Mouse (Mus musculus): ENCODE results near the gene Srrd. TPM values are rescaled to one million over a fixed set of nuclear protein-coding genes. Genes with fewer than 3 reads are reported as not detected.

Gene Srrd
- polyA plus RNA-seq, 1 experiment from 2014 or later: 47.6 TPM

DNA sequence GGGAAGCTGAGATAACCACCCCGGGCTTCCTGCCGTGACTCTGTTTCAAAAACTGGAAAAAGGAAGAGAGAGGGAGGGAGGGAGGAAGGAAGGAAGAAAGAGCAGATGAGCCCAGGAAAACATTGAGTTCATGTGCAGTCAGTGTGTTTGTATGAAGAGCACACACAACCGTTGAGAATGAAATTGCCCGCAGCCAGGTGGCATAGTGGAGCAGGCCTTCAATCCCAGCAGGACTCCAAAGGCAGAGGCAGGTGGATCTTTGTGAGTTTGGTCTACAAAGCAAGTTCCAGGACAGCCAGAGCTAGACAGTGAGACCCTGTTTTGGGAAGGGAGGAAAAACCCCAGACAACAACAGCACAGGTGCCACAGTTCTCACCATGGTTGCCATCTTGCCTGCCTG, 24.5 kb upstream of the Srrd start:
- Histone ChIP-seq H3K36me3 (ENCODE audit: control insufficient read depth, insufficient read depth, low read length) (peaks cover 44% of the 10 kb centered on the region; the same call in 1 of the 2 replicates), H3K9me3 (ENCODE audit: control insufficient read depth, low read depth, low read length) (no peaks in the 10 kb centered on the region), H3K4me3 (ENCODE audit: low read depth, low read length) (no peak overlapping the region), H3K4me1 (ENCODE audit: control insufficient read depth, insufficient read depth, low read length) (no peaks in the 10 kb centered on the region), H3K4me2 (replicated peaks; ENCODE audit: low read depth, low read length) (no peak overlapping the region), H3K27me3 (ENCODE audit: control insufficient read depth, insufficient read depth, low read length) (no peaks in the 10 kb centered on the region), H3K9ac (replicated peaks; ENCODE audit: low read depth, low read length) (no peak overlapping the region), H3K27ac (ENCODE audit: low read length) (no peak overlapping the region)
- WGBS: 86% methylated on average over 4 of the region's 4 CpGs
- no peak for ATAC-seq (ENCODE audit: insufficient number of reproducible peaks, insufficient read depth, low FRiP score, low read depth)

DNA sequence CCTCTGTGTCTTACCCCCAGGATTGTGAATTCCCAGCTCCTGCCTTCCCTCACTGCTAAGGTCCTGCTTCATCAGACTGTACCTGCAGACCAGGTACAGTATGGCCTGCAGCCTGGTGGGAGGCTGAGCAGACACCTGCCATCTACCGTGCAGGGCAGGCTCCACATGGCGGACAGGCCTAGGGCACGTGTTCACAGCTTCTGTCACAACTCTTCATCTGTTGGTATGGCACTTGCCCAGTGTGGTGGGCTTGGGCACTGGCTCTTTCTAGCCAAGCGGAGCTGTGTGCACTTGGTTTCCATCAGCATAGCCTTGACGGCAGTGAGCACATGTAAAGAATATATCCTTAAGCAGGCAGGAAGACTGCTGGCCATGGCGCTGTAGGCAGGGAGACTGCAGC, 24.0 kb upstream of the Srrd start:
- H3K9me3 ChIP-seq (ENCODE audit: control insufficient read depth, low read depth, low read length): no peaks in the 10 kb centered on the region
- no peak overlapping the region for H3K27ac ChIP-seq (ENCODE audit: low read length)
- peaks cover 40% of the 10 kb centered on the region; the same call in 1 of the 2 replicates for H3K36me3 ChIP-seq (ENCODE audit: control insufficient read depth, insufficient read depth, low read length)
- no peak overlapping the region for H3K4me2 ChIP-seq (replicated peaks; ENCODE audit: low read depth, low read length)
- no peak overlapping the region for H3K9ac ChIP-seq (replicated peaks; ENCODE audit: low read depth, low read length)
- H3K4me3 ChIP-seq (ENCODE audit: low read depth, low read length): no peak overlapping the region
- no peak for ATAC-seq (ENCODE audit: insufficient number of reproducible peaks, insufficient read depth, low FRiP score, low read depth)
- H3K27me3 ChIP-seq (ENCODE audit: control insufficient read depth, insufficient read depth, low read length): no peaks in the 10 kb centered on the region
- no peaks in the 10 kb centered on the region for H3K4me1 ChIP-seq (ENCODE audit: control insufficient read depth, insufficient read depth, low read length)
- 94% methylated on average over 6 of the region's 6 CpGs for WGBS

DNA sequence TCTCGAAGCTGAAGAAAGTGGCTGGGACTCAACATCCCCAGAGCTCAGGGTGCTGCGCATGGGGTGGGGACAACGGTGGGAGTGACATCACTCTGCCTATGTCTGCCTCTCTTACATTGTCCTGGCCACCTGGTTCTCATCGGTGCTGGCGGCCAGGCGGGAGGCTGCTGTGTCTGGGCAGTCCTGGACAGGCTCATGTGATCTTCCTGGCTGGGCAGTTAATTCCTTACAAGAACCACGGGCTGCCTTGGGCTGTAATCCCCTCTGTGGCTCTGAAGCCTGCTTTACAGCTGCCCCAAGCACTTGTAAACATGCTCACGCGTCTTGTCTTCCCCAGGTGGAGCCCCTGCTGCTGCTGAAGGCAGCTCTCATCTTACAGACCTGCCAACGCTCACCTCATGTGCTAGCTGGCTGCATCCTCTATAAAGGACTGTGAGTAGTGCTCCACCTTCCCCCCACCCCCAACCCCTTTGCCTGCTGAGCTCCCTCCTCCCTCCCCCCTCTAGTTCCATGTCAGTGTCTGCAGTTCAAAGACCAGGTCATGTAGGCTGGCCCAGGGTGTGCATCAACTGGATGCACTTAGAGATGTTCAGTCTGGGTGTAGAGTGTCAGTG, 21.5 kb upstream of the Srrd start:
- Histone ChIP-seq H3K36me3 (ENCODE audit: control insufficient read depth, insufficient read depth, low read length) (peaks cover 34% of the 10 kb centered on the region; the same call in 1 of the 2 replicates), H3K27ac (ENCODE audit: low read length) (no peak overlapping the region), H3K4me3 (ENCODE audit: low read depth, low read length) (no peak overlapping the region), H3K9me3 (ENCODE audit: control insufficient read depth, low read depth, low read length) (no peaks in the 10 kb centered on the region), H3K27me3 (ENCODE audit: control insufficient read depth, insufficient read depth, low read length) (no peaks in the 10 kb centered on the region), H3K4me2 (replicated peaks; ENCODE audit: low read depth, low read length) (no peak overlapping the region), H3K4me1 (ENCODE audit: control insufficient read depth, insufficient read depth, low read length) (no peaks in the 10 kb centered on the region), H3K9ac (replicated peaks; ENCODE audit: low read depth, low read length) (no peak overlapping the region)
- no peak for ATAC-seq (ENCODE audit: insufficient number of reproducible peaks, insufficient read depth, low FRiP score, low read depth)
- WGBS: 58% methylated on average over 10 of the region's 10 CpGs

- ATAC-seq (ENCODE audit: insufficient number of reproducible peaks, insufficient read depth, low FRiP score, low read depth): no peak
- Histone ChIP-seq H3K36me3 (ENCODE audit: control insufficient read depth, insufficient read depth, low read length) (peaks cover 16% of the 10 kb centered on the region; the same call in 1 of the 2 replicates), H3K4me3 (ENCODE audit: low read depth, low read length) (no peak overlapping the region), H3K9me3 (ENCODE audit: control insufficient read depth, low read depth, low read length) (no peaks in the 10 kb centered on the region), H3K4me1 (ENCODE audit: control insufficient read depth, insufficient read depth, low read length) (no peaks in the 10 kb centered on the region), H3K9ac (replicated peaks; ENCODE audit: low read depth, low read length) (no peak overlapping the region), H3K27me3 (ENCODE audit: control insufficient read depth, insufficient read depth, low read length) (no peaks in the 10 kb centered on the region), H3K27ac (ENCODE audit: low read length) (no peak overlapping the region), H3K4me2 (replicated peaks; ENCODE audit: low read depth, low read length) (no peak overlapping the region)
- 86% methylated on average over 3 of the region's 3 CpGs for WGBS
Measured at GRCm38 (mm10) chr5:112360077-112360476, 17.2 kb upstream of the Srrd start.

GRCm38 (mm10) chr5:112359520-112359919, 16.7 kb upstream of the Srrd start:
- no peak for ATAC-seq (ENCODE audit: insufficient number of reproducible peaks, insufficient read depth, low FRiP score, low read depth)
- H3K4me3 ChIP-seq (ENCODE audit: low read depth, low read length): no peak overlapping the region
- no peak overlapping the region for H3K4me2 ChIP-seq (replicated peaks; ENCODE audit: low read depth, low read length)
- H3K9me3 ChIP-seq (ENCODE audit: control insufficient read depth, low read depth, low read length): no peaks in the 10 kb centered on the region
- H3K9ac ChIP-seq (replicated peaks; ENCODE audit: low read depth, low read length): no peak overlapping the region
- H3K27ac ChIP-seq (ENCODE audit: low read length): no peak overlapping the region
- WGBS: 94% methylated on average over 4 of the region's 4 CpGs
- peaks cover 15% of the 10 kb centered on the region; the same call in 1 of the 2 replicates for H3K36me3 ChIP-seq (ENCODE audit: control insufficient read depth, insufficient read depth, low read length)
- no peaks in the 10 kb centered on the region for H3K27me3 ChIP-seq (ENCODE audit: control insufficient read depth, insufficient read depth, low read length)
- H3K4me1 ChIP-seq (ENCODE audit: control insufficient read depth, insufficient read depth, low read length): no peaks in the 10 kb centered on the region

GRCm38 (mm10) chr5:112356322-112356721, 13.5 kb upstream of the Srrd start:
- Histone ChIP-seq H3K27me3 (ENCODE audit: control insufficient read depth, insufficient read depth, low read length) (no peaks in the 10 kb centered on the region), H3K9ac (replicated peaks; ENCODE audit: low read depth, low read length) (no peak overlapping the region), H3K9me3 (ENCODE audit: control insufficient read depth, low read depth, low read length) (no peaks in the 10 kb centered on the region), H3K36me3 (ENCODE audit: control insufficient read depth, insufficient read depth, low read length) (peaks cover 7% of the 10 kb centered on the region; the same call in 1 of the 2 replicates), H3K4me2 (replicated peaks; ENCODE audit: low read depth, low read length) (no peak overlapping the region), H3K4me3 (ENCODE audit: low read depth, low read length) (no peak overlapping the region), H3K27ac (ENCODE audit: low read length) (no peak overlapping the region), H3K4me1 (ENCODE audit: control insufficient read depth, insufficient read depth, low read length) (no peaks in the 10 kb centered on the region)
- no peak for ATAC-seq (ENCODE audit: insufficient number of reproducible peaks, insufficient read depth, low FRiP score, low read depth)
- WGBS: 90% methylated on average over 9 of the region's 9 CpGs

GRCm38 (mm10) chr5:112355910-112356309, 13.1 kb upstream of the Srrd start, which contains the start of gene Gm6583:
Gene Gm6583, minus strand, starts transcription at chr5:112356033.
- Histone ChIP-seq H3K9me3 (ENCODE audit: control insufficient read depth, low read depth, low read length) (no peaks in the 10 kb centered on the region), H3K4me3 (ENCODE audit: low read depth, low read length) (no peak within 1 kb of the TSS), H3K9ac (replicated peaks; ENCODE audit: low read depth, low read length) (no peak within 1 kb of the TSS), H3K27me3 (ENCODE audit: control insufficient read depth, insufficient read depth, low read length) (no peaks in the 10 kb centered on the region), H3K4me1 (ENCODE audit: control insufficient read depth, insufficient read depth, low read length) (no peaks in the 10 kb centered on the region), H3K36me3 (ENCODE audit: control insufficient read depth, insufficient read depth, low read length) (peaks cover 7% of the 10 kb centered on the region; the same call in 1 of the 2 replicates), H3K27ac (ENCODE audit: low read length) (no peak within 1 kb of the TSS), H3K4me2 (replicated peaks; ENCODE audit: low read depth, low read length) (no peak within 1 kb of the TSS)
- no peak for ATAC-seq (ENCODE audit: insufficient number of reproducible peaks, insufficient read depth, low FRiP score, low read depth)
- 60% methylated on average over 13 of the region's 13 CpGs for WGBS

DNA sequence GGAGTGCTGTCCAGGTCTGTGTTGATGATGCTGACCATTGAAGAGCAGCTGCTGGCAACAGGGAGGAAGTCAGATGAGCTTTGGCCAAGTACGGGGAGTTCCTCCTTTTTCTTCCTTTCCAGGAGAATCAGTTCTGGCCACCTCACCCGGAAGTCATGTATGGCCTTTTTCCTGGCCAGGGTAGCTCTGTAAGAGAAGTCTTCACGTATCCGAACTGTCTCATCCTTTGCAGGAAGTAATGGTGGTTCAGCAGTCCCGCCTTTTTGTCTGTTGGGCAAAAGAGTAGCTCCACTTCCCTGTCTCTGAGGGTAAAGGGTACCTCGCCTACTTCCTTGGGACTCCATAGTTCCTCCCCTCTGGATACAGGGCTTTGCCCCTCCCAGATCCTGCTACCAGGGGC, 12.7 kb upstream of the Srrd start:
- WGBS: 82% methylated on average over 6 of the region's 6 CpGs
- Histone ChIP-seq H3K27ac (ENCODE audit: low read length) (no peak overlapping the region), H3K9ac (replicated peaks; ENCODE audit: low read depth, low read length) (no peak overlapping the region), H3K27me3 (ENCODE audit: control insufficient read depth, insufficient read depth, low read length) (no peaks in the 10 kb centered on the region), H3K4me1 (ENCODE audit: control insufficient read depth, insufficient read depth, low read length) (no peaks in the 10 kb centered on the region), H3K36me3 (ENCODE audit: control insufficient read depth, insufficient read depth, low read length) (peaks cover 9% of the 10 kb centered on the region; the same call in 1 of the 2 replicates), H3K4me2 (replicated peaks; ENCODE audit: low read depth, low read length) (no peak overlapping the region), H3K9me3 (ENCODE audit: control insufficient read depth, low read depth, low read length) (no peaks in the 10 kb centered on the region), H3K4me3 (ENCODE audit: low read depth, low read length) (no peak overlapping the region)
- no peak for ATAC-seq (ENCODE audit: insufficient number of reproducible peaks, insufficient read depth, low FRiP score, low read depth)

DNA sequence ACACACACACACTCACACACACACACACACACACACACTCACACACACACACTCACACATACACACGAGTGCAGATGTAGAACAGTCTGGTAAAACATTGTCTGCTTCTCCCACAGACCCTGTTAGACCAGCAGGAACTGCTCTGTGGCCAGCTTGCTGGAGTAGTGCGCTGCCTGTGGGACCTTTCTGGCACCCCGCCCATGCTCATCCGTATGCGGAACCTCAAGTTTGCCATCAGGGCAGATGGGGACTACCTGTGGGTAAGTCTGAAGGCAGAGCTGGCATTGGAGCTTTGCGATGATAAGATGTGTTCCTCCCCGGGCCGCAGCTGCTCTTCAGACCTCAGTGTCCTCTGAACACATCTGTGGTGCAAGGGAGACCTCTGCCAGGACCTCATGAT, 6.3 kb upstream of the Srrd start:
- Histone ChIP-seq H3K36me3 (ENCODE audit: control insufficient read depth, insufficient read depth, low read length) (peaks cover 17% of the 10 kb centered on the region; the same call in 1 of the 2 replicates), H3K4me2 (replicated peaks; ENCODE audit: low read depth, low read length) (no peak overlapping the region), H3K4me1 (ENCODE audit: control insufficient read depth, insufficient read depth, low read length) (no peaks in the 10 kb centered on the region), H3K4me3 (ENCODE audit: low read depth, low read length) (no peak overlapping the region), H3K27ac (ENCODE audit: low read length) (no peak overlapping the region), H3K9me3 (ENCODE audit: control insufficient read depth, low read depth, low read length) (no peaks in the 10 kb centered on the region), H3K27me3 (ENCODE audit: control insufficient read depth, insufficient read depth, low read length) (no peaks in the 10 kb centered on the region), H3K9ac (replicated peaks; ENCODE audit: low read depth, low read length) (no peak overlapping the region)
- ATAC-seq (ENCODE audit: insufficient number of reproducible peaks, insufficient read depth, low FRiP score, low read depth): no peak
- 89% methylated on average over 8 of the region's 8 CpGs for WGBS
